Mouse (Mus musculus) neural tube, embryonic 15.5 days (tissue): ENCODE measurements around the gene Exoc3l2. TPM values are rescaled to one million over a fixed set of nuclear protein-coding genes. Genes with fewer than 3 reads are reported as not detected.

Source experiments
- ATAC-seq: fragments of 200-750 bp; cut with Nextera tagmentation; 2 replicates; pipeline ENCODE4 v1.8.0; 2017; ENCODE audit warnings: mild to moderate bottlenecking, moderate TSS enrichment, moderate library complexity; ENCODE audit not compliant: low FRiP score
- H3K27ac ChIP-seq: fragments of 300-500 bp; sonication (generic); replicated peaks from 2 replicates; pipeline ENCODE4 v1.5.1; 2015; ENCODE audit warnings: mild to moderate bottlenecking, inconsistent platforms
- H3K27me3 ChIP-seq: fragments of 300-500 bp; sonication (generic); replicated peaks from 2 replicates; pipeline ENCODE4 v1.6.1; 2015; ENCODE audit warnings: inconsistent platforms
- H3K36me3 ChIP-seq: fragments of 300-500 bp; sonication (generic); 2 replicates; pipeline ENCODE4 v1.6.1; 2015; ENCODE audit warnings: inconsistent platforms
- H3K4me1 ChIP-seq: fragments of 300-500 bp; sonication (generic); 2 replicates; pipeline ENCODE4 v1.6.1; 2015; ENCODE audit warnings: inconsistent platforms
- H3K4me2 ChIP-seq: fragments of 300-500 bp; sonication (generic); 2 replicates; pipeline ENCODE4 v1.6.1; 2015; ENCODE audit warnings: inconsistent platforms, mild to moderate bottlenecking, moderate library complexity
- H3K4me3 ChIP-seq: fragments of 300-500 bp; sonication (generic); replicated peaks from 2 replicates; pipeline ENCODE4 v1.5.1; 2015; ENCODE audit warnings: mild to moderate bottlenecking, inconsistent platforms
- H3K9ac ChIP-seq: fragments of 300-500 bp; sonication (generic); replicated peaks from 2 replicates; pipeline ENCODE4 v1.6.1; 2015; ENCODE audit warnings: mild to moderate bottlenecking, inconsistent platforms
- H3K9me3 ChIP-seq: fragments of 300-500 bp; sonication (generic); replicated peaks from 2 replicates; pipeline ENCODE4 v1.6.1; 2016; ENCODE audit warnings: inconsistent platforms
- whole genome bisulfite sequencing: fragments of 180-500 bp; shearing (Covaris S2); methylation state at CpG from one replicate; pipeline ENCODE4 v1.1.7; 2015; ENCODE audit warnings: mixed read lengths; 5-methylcytosine and 5-hydroxymethylcytosine counted together
- polyA plus RNA-seq: library from polyadenylated mRNA; unstranded; fragments of >200 nt; fragmentation: Nextera tagmentation; extraction: Ambion mirVana; gene quantifications from 2 replicates; pipeline ENCODE4 v1.2.1, GENCODE M21; 2015

Exoc3l2 gene
- polyA plus RNA-seq, 1 experiment from 2014 or later: 1.5 TPM

DNA sequence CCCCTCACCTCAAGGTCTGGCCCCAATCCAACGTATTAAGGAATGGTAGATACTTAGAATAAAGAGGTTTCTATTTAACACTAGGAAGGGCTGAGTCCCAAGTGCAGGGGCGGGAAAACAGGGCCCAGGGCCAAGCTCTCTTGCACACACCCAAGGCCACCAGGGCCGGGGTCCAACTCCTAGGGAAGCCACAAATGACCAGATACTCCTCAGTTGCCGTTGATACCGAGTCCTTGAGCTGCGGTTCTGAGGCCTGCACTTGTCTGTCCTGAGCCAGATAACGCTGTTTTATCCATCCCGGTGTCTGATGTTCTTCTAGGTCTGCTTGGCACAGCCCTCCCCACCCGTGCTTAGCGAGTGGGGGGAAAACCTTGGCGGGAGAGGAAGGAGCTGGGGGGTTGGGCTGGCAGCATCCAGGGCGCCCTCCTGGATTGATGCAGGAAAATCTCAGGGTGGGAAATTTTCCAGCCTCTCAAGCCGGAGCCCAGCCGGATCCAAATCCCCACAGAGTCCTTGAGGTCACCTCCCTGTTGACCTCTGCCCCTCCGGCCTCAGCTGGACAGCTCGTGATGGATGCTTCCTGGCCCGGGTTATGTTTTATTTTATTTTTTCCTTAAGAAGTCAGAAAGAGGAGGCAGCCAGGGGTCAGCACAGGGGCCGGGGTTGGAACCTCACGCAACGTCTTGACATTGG, 32.5 kb downstream of the Exoc3l2 start:
- Histone ChIP-seq H3K27ac (no peak overlapping the region), H3K4me2 (no peak overlapping the region), H3K27me3 (peaks cover 30% of the 10 kb centered on the region), H3K9me3 (no peaks in the 10 kb centered on the region), H3K4me3 (no peak overlapping the region), H3K36me3 (no peaks in the 10 kb centered on the region), H3K9ac (no peak overlapping the region), H3K4me1 (peaks cover 5% of the 10 kb centered on the region; the same call in 1 of the 2 replicates)
- ATAC-seq: no peak
- WGBS: 80% methylated on average over 20 of the region's 20 CpGs

DNA sequence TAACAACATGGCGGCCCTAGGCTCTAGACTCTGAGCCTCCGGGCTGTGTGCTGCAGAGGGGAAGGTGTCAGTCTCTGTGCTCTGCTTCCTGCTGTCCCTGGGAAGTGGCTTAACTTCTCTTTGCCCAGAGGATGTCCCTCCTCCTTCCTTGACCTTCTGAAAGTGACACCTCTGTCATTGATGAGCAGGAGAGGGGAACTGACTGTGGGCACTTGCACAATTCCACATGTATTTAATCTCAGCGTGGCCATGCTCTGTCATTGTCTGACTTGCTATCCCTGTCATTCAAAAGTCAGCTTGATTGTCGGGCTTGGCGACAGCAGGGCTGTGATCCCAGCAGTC, 33.1 kb downstream of the Exoc3l2 start:
- Histone ChIP-seq H3K9ac (no peak overlapping the region), H3K4me3 (no peak overlapping the region), H3K4me2 (no peak overlapping the region), H3K9me3 (no peaks in the 10 kb centered on the region), H3K27ac (no peak overlapping the region), H3K4me1 (peaks cover 5% of the 10 kb centered on the region; the same call in 1 of the 2 replicates), H3K27me3 (peaks cover 25% of the 10 kb centered on the region), H3K36me3 (no peaks in the 10 kb centered on the region)
- no peak for ATAC-seq
- 86% methylated on average over 5 of the region's 5 CpGs for WGBS

DNA sequence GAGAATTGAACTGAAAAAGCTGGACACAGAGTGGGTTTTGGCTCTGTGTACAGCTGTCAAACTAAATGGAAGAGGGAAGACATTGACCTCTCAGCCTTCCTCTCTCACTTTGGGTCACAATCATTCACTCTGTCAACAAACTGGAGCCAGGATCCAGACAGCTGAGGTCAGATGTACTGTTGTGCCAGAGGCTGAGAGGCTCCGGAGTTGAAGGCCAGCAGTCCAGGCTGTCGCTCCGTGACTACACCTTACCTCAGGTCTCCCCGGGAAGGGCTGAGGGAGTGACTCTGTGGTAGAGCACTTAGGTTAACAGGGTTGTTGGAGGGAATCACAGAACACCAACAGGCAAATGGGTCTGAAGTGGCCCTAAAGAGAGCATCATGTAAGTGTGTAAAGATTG, 35.2 kb downstream of the Exoc3l2 start:
- Histone ChIP-seq H3K4me2 (no peak overlapping the region), H3K27ac (no peak overlapping the region), H3K36me3 (no peaks in the 10 kb centered on the region), H3K27me3 (peaks cover 6% of the 10 kb centered on the region; the same call in 1 of the 2 replicates), H3K9ac (no peak overlapping the region), H3K4me3 (no peak overlapping the region), H3K9me3 (no peaks in the 10 kb centered on the region), H3K4me1 (no peaks in the 10 kb centered on the region; the same call in 1 of the 2 replicates)
- ATAC-seq: no peak
- WGBS: 91% methylated on average over 4 of the region's 4 CpGs

DNA sequence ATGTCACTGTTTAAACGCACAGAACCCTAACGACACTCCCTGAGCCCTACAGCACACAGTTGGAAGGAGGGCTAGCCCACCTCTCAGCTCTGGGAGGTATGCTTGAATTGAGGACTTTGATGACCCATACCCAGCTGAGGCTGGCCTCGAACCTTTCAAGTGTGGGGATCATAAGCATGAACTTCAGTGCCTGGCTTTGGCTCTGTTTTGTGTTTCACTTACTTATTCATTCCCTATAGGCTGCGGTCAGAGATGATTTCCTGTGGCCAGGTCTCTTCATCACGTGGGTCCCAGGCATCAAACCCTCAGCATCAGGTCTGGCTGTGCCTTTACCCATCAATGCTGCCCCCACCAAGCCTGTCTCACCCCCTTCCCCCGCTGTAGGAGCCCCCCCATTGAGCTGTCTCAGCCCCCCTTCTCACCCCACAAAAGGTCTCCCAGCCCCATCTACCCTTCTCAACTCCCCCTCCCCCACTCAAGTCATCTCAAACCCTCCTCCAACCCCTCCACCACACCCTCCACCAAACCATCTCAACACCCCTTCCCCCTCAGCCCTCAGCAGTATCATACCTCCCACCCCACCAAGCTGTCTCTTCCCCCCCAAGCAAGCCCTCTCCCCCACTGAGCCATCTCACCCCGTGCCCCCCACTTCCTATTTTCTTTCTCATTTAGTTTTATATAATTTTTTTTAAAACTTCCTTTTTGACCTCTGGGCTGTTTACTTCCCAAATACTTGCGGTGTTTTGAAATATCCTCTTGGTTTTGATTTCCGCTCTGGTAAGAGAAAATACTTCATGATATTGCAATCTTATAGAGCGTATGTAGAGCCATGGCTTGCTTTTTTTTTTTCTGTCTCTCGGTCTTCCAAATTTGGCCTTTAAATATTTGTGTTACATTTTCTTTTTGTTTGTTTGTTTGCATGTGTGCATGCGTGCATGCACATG, 37.6 kb downstream of the Exoc3l2 start:
- H3K4me1 ChIP-seq: no peaks in the 10 kb centered on the region; the same call in 1 of the 2 replicates
- no peaks in the 10 kb centered on the region for H3K27me3 ChIP-seq
- no peak overlapping the region for H3K27ac ChIP-seq
- no peak overlapping the region for H3K4me2 ChIP-seq
- H3K4me3 ChIP-seq: no peak overlapping the region
- no peaks in the 10 kb centered on the region for H3K9me3 ChIP-seq
- H3K36me3 ChIP-seq: no peaks in the 10 kb centered on the region
- WGBS: 74% methylated on average over 12 of the region's 12 CpGs
- no peak overlapping the region for H3K9ac ChIP-seq
- no peak for ATAC-seq

DNA sequence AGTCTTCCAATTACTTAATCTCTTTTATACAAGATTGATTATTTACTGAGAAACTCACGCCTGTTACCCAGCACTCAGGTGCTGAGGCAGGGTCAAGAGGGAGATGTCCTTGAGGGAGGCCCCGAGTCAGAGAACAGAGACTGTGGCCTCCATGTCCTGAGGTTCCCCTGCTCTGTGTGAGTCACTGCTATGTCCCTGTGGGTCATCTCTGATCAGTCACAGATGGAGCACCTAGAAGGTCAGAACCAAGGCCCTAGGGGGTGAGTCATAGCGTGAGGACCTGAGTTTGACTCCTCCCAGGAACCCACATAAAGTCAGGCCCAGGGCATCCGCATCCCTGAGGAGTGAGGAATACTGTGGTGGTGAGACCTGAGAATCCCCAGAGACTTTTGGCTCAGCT, 38.5 kb downstream of the Exoc3l2 start:
- ATAC-seq: no peak
- Histone ChIP-seq H3K4me3 (no peak overlapping the region), H3K36me3 (no peaks in the 10 kb centered on the region), H3K4me2 (no peak overlapping the region), H3K4me1 (no peaks in the 10 kb centered on the region; the same call in 1 of the 2 replicates), H3K27me3 (no peaks in the 10 kb centered on the region), H3K9me3 (no peaks in the 10 kb centered on the region), H3K27ac (no peak overlapping the region), H3K9ac (no peak overlapping the region)
- WGBS: 81% methylated on average over 4 of the region's 4 CpGs

DNA sequence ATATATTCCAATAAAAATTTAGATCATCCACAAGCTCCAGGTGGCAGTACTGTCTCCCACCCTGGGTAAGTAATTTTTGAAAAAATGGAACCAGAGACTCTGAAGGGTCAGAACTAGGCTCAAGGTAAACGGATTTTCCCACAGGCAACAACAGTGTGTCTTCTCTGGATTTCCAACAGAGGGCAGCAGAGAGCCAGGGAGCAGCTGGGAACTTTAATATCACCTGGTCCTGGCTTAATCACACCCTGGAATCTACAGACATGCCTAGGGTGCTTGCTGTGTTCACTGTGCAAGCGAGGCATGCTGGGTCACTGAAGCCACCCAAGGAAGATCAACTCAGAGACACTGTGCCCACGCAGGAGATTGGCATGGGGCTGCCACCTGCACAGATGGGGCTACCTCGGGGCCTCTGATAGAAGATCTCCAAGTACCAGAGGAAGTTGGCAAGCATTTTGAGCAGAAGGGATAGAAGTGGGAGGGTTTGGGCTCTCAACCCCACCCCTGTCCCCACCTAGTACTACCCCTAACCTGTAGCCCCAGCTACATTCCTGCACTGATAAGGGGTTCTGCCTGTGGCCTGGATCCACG, 40.4 kb downstream of the Exoc3l2 start:
- Histone ChIP-seq H3K4me2 (no peak overlapping the region), H3K9ac (no peak overlapping the region), H3K27me3 (no peaks in the 10 kb centered on the region), H3K4me1 (peaks cover 11% of the 10 kb centered on the region), H3K4me3 (no peak overlapping the region), H3K9me3 (no peaks in the 10 kb centered on the region), H3K36me3 (no peaks in the 10 kb centered on the region), H3K27ac (no peak overlapping the region)
- ATAC-seq: no peak
- 41% methylated on average over 5 of the region's 5 CpGs for WGBS

DNA sequence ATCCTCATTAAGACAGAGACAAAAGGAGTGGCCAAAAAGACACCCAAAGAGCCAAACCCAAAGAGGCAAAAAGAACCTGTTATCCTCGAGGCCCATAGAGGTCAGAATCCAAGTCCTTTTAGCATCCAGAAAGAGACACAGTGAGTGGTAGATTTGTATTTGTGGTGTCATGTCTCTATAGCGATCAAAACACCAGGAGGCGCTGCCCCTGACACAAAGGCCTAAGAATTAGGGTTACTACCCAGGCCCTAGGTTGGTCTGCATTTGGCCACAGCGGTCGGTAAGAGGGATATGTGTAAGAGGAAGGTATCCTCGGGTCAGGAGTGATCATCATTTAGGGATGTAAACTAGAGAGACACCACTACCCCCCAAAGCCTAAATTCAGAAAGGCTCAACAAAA, 43.2 kb downstream of the Exoc3l2 start:
- WGBS: 29% methylated on average over 6 of the region's 6 CpGs
- H3K36me3 ChIP-seq: no peaks in the 10 kb centered on the region
- H3K27me3 ChIP-seq: no peaks in the 10 kb centered on the region
- peak overlapping the region; percentile 70 for H3K4me3 ChIP-seq
- no peak for ATAC-seq
- no peaks in the 10 kb centered on the region for H3K9me3 ChIP-seq
- H3K4me1 ChIP-seq: peaks cover 22% of the 10 kb centered on the region
- peak overlapping the region; percentile 85 for H3K4me2 ChIP-seq
- H3K9ac ChIP-seq: no peak overlapping the region
- H3K27ac ChIP-seq: no peak overlapping the region

DNA sequence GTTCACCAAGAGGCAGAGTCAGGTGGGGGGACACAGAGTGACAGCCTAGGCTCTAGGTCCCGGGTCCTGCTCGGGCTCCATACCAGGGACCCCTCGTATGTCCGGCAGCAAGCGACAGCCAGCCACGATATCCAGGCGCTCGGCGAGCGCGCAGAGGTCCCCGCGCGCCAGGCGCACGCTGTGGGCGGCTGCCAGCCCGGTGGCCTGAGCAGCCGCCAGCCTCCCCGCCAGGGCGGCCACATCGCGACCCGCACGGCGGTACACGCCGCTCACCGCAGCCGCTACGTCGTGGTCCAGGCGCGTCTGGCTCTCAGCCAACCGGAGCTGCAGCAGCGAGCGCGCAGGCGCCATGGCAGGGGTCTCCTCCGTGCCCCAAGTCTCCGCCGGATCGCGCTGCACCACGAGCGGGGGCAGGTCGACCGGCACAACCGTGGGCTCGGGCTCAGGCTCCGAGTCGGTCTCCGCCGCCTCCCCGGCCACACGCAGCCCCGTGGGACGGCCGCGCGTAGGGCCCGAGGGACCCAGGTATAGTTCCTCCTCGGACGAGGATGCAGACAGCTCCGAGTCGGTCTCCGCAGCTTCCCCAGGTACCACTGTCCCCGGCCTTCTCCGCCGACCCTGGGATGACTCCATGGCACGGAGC, 44.0 kb downstream of the Exoc3l2 start:
- Histone ChIP-seq H3K36me3 (no peaks in the 10 kb centered on the region), H3K9ac (peak overlapping the region; percentile 81), H3K9me3 (no peaks in the 10 kb centered on the region), H3K4me3 (peak overlapping the region; percentile 70), H3K27ac (peak overlapping the region; percentile 87), H3K4me1 (peaks cover 22% of the 10 kb centered on the region), H3K27me3 (no peaks in the 10 kb centered on the region), H3K4me2 (peak overlapping the region; percentile 85)
- peak; percentile 32 for ATAC-seq
- WGBS: under 1% methylated on average over 71 of the region's 71 CpGs

DNA sequence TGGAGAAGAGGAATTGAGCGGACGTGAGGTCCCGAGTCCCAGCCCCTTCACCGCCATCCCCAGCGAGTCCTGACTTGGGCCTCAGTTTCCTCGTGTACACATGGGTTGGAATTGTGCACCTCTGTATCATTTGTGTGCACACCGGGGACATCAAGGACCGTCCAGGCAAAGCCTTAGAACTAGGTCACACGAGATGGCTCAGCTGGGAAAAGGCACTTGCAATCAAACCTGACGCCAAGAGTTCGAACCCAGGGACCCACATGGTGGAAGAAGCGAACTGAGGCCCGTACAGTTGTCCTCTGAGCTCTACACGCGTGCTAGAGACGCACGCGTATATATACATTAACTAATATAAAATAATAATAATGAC, 44.5 kb downstream of the Exoc3l2 start:
- H3K27ac ChIP-seq: peak overlapping the region; percentile 87
- H3K4me2 ChIP-seq: peak overlapping the region; percentile 85
- H3K9me3 ChIP-seq: no peaks in the 10 kb centered on the region
- H3K4me1 ChIP-seq: peaks cover 22% of the 10 kb centered on the region
- no peak for ATAC-seq
- H3K36me3 ChIP-seq: no peaks in the 10 kb centered on the region
- H3K9ac ChIP-seq: peak overlapping the region; percentile 81
- H3K27me3 ChIP-seq: no peaks in the 10 kb centered on the region
- whole genome bisulfite sequencing: 5% methylated on average over 18 of the region's 18 CpGs
- H3K4me3 ChIP-seq: peak overlapping the region; percentile 70

DNA sequence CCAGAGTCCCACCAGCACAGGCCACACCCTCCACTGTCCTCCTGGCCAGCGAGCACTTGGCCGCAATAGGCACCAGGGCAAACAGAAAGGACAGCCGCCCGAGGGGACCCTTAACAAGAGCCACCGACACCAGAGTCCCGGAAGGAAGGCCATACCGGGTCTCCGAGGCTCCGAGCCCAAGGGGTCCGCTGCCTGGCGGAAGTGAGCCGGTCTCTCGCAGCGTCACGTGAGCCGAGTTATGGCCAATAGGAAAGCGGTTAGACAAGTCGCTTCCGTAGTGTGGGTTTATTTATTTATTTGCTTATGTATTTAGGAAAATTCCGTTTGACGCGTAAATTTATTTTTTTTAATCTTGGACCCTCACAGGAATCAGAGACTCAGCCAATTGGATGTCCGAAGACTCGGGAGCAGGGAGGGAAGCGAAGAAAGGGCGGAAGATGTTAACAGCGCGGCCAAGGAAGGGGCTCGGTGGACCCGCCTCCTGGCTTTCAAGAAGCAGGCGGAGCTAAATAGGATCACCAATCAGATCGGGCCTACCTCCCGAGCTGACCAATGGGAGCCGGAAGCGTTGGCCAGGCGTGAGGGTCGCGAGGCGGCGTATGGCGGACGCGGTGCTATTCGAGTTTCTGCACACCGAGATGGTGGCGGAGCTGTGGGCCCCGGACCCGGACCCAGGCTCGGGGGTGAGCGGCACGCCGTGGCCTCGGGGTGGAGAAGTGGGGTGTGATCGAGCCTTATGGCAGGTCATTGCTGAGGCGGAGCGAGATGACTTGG, 45.2 kb downstream of the Exoc3l2 start, which contains the start of the genes Bloc1s3 and Trappc6a:
Gene Bloc1s3, minus strand, starts transcription at position 218 of the 774 bp plus-strand sequence.
Gene Trappc6a, plus strand, starts transcription at position 246 of the 774 bp plus-strand sequence.
- Histone ChIP-seq H3K9ac (peak within 1 kb of the TSS; percentile 81), H3K36me3 (no peaks in the 10 kb centered on the region), H3K9me3 (no peaks in the 10 kb centered on the region), H3K4me2 (peak within 1 kb of the TSS; percentile 85), H3K4me1 (peaks cover 22% of the 10 kb centered on the region), H3K4me3 (peak within 1 kb of the TSS; percentile 70), H3K27me3 (no peaks in the 10 kb centered on the region), H3K27ac (peak within 1 kb of the TSS; percentile 87)
- ATAC-seq: peak; percentile 95
- under 1% methylated on average over 56 of the region's 56 CpGs for WGBS
